Mouse (Mus musculus): ENCODE results near the gene Epb42. TPM values are rescaled to one million over a fixed set of nuclear protein-coding genes. Genes with fewer than 3 reads are reported as not detected.
"Not testable (repeated sequence)": the region's sequence is repeated elsewhere in the genome, so short reads cannot be mapped to it uniquely, and the experiment has no call there.

Gene Epb42
- polyA plus RNA-seq, 1 experiment = 0.13 TPM

DNA sequence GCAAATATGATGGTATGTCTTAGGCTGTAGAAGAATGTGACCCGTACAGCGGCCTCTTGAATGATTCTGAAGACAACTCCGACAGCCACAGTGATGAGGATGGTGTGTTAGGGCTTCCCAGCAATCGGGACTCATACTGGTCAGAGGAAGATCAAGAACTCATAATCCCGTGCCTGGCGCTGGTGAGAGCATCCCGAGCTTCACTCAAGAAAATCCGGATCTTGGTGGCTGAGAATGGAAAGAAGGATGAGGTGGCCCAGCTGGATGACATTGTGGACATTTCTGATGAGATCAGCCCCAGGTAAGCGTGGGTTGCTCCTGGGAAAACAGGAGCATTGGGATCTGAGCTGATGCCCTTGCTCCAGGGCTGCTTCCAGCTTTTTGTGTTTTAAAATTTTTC is 24.2 kb downstream of the Epb42 start:
- no peak overlapping the region for H3K4me3 ChIP-seq (replicated peaks; ENCODE audit: extremely low read depth, low read depth, low read length)
- peaks cover 5% of the 10 kb centered on the region for H3K4me1 ChIP-seq (ENCODE audit: control insufficient read depth, insufficient read depth, low read length)
- TF ChIP-seq POLR2A (IDR thresholded peaks at IDR 0.05; ENCODE audit: borderline replicate concordance, extremely low read depth, low read depth, low read length) = no peak
- no peak for DNase-seq
- 90% methylated on average over 9 of the region's 9 CpGs for WGBS

DNA sequence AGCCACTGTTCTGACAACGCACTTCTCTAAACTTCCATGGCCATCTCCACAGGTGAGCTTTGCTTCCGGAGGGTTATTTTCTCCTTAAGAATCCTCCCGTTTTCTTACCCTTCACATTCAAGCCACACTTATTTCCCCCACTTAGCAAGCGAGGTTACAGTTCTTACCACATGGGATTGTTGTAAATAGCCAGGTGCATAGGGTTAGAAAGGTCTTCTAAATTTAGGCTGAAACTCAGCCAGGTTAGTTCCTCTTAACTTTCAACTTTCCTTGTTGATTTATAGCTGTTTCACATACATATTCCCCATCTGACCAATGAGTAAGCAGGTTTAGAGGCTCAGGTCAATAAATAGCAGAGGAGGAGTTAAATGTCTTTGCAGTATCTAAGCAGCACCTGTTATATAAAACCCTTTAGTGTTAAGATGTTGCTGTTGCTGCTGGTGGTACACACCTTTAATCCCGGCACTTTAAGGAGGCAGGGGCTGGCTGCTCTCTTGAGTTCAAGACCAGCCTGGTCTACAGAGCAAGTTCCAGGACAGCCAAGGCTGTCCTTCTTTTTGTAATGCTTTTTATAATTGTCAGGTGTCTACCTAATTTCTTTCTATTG is 27.7 kb downstream of the Epb42 start:
- Histone ChIP-seq H3K4me1 (ENCODE audit: control insufficient read depth, insufficient read depth, low read length) (peaks cover 5% of the 10 kb centered on the region), H3K4me3 (replicated peaks; ENCODE audit: extremely low read depth, low read depth, low read length) (peak overlapping the region; percentile 90)
- no peak for TF ChIP-seq CTCF (IDR thresholded peaks at IDR 0.05; ENCODE audit: insufficient read depth, low read length)
- no peak for TF ChIP-seq POLR2A (IDR thresholded peaks at IDR 0.05; ENCODE audit: borderline replicate concordance, extremely low read depth, low read depth, low read length)
- DNase-seq = no peak
- WGBS = 18% methylated on average over 5 of the region's 5 CpGs

DNA sequence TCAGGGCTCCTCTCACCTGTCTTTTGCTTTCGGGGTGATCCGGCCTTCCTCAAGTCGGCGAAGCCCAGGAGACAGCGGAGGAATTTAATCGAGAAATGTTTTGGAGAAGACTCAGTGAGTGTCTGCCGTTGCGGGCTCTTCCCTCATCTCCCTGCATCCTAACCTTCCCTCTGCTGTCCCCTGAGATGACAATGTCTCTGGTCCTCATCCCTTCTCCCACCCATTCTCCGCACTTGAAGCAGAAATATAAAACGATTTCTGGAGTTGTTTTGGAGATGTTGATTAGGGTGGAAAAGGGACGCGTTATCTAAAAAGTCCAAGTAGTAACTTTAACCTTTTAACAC is 28.2 kb downstream of the Epb42 start:
- TF ChIP-seq CTCF (IDR thresholded peaks at IDR 0.05; ENCODE audit: insufficient read depth, low read length) = no peak
- TF ChIP-seq POLR2A (IDR thresholded peaks at IDR 0.05; ENCODE audit: borderline replicate concordance, extremely low read depth, low read depth, low read length) = no peak
- Histone ChIP-seq H3K4me1 (ENCODE audit: control insufficient read depth, insufficient read depth, low read length) (peaks cover 5% of the 10 kb centered on the region), H3K4me3 (replicated peaks; ENCODE audit: extremely low read depth, low read depth, low read length) (peak overlapping the region; percentile 90)
- no peak for DNase-seq
- WGBS = 1% methylated on average over 12 of the region's 12 CpGs

DNA sequence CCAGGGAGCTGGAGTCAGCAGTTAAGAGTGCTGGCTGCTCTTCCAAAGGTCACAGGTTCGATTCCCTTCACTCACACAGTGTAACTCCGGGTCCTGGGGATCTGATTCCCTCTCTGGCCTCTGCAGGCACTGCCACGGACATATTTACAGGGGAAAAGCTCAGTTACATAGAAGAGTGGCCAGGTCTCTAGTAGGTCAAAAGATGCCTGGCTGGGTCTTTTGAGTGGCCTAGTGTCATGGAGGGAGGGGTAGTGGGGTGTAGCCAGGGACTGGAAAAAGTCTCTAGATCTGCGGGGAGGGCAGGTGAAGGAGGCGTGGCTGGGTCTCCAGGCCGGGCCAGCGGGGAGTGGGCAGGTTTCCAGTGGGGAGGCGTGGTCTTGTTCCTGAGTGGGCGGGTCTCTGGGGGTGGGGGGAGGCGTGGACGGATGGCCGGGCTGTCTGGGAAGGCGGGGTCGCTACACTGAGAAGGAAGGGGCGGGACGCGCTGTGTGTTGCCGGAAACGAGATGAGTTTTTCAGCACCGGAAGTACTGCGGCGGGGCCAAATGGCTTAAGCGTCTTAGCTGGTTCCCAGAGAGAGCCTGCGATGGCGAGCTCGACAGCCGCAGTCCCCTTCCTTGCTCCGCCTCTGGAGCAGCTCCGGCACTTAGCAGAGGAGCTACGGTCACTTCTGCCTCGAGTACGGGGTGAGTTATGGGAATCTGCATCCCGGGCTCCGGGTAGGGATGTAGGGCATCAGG is 28.8 kb downstream of the Epb42 start, which contains the start of gene Ccndbp1:
Gene Ccndbp1 (plus strand): TSS at position 479 of the 739 bp plus-strand sequence.
- peak; percentile 76 for TF ChIP-seq POLR2A (IDR thresholded peaks at IDR 0.05; ENCODE audit: borderline replicate concordance, extremely low read depth, low read depth, low read length)
- no peak for TF ChIP-seq CTCF (IDR thresholded peaks at IDR 0.05; ENCODE audit: insufficient read depth, low read length)
- DNase-seq = peak; percentile 87
- WGBS = 2% methylated on average over 34 of the region's 34 CpGs

DNA sequence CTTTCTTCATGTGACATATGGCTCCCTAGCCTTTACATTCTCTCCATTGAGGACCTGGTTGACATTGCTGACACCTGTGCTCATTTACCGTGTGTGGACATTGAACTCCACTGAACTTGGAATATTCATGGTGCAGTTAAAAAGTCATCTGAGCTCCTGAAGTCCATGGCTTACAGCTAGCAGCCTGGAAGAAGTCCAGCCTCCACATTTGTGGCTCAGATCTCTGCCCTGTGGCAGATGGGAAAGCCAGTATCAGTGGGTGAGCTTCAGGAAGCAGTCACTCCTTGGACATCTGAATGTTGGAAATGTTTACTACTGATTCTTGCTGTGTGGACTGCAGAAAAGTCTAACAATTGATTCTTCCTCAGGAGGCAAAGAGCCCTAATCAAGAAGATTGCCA is 29.9 kb downstream of the Epb42 start:
- no peak for DNase-seq

More for the DNA sequence above, 28.8 kb downstream of the Epb42 start, which contains the start of gene Ccndbp1:
- Histone ChIP-seq H3K4me3 (replicated peaks; ENCODE audit: extremely low read depth, low read depth, low read length) (peak within 1 kb of the TSS; percentile 90), H3K4me1 (ENCODE audit: control insufficient read depth, insufficient read depth, low read length) (peaks cover 5% of the 10 kb centered on the region)

DNA sequence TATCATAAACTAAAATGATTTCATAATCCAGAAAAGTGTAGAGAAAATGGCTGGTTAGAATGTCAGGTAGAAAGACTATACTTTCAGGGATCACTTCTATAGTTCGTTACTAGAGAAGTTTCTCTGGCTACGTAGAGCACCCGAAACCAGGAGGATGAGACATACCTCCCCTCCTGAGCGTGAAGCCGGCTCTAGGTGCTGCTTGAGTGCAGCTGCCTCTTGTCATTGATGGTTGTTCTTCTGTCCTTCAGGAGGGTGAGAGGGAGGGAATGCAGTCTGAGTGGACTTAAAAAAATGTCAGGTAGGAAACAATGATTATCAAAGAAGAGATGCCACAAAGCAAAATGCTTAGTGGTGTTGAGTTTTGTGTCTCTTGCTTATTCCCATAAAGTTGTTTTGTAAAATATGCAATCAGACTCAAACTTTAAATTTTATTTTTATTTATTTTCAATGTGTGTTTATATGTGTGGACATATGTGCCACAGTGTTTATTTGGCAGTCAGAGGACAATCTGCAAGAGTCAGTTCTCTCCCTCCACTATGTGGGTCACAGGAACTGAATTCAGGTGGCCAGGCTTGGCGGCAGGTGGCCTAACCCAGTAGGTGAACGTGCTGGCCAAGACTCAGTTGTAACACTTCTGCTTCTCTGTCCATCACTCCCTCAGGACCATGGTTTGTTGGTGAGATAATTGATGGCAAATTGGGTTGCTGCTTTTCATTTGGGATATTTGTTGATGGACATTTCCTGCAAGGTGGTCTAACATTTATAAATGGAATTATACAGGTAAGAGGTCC is 32.7 kb downstream of the Epb42 start:
- TF ChIP-seq POLR2A (IDR thresholded peaks at IDR 0.05; ENCODE audit: borderline replicate concordance, extremely low read depth, low read depth, low read length) (no peak), CTCF (IDR thresholded peaks at IDR 0.05; ENCODE audit: insufficient read depth, low read length) (no peak)
- no peak for DNase-seq
- no peak overlapping the region for H3K4me3 ChIP-seq (replicated peaks; ENCODE audit: extremely low read depth, low read depth, low read length)
- H3K4me1 ChIP-seq (ENCODE audit: control insufficient read depth, insufficient read depth, low read length) = peaks cover 5% of the 10 kb centered on the region
- 81% methylated on average over 7 of the region's 7 CpGs for WGBS

More for the DNA sequence above, 29.9 kb downstream of the Epb42 start:
- 88% methylated on average over 1 of the region's 1 CpGs for WGBS
- H3K4me1 ChIP-seq (ENCODE audit: control insufficient read depth, insufficient read depth, low read length) = peaks cover 5% of the 10 kb centered on the region
- H3K4me3 ChIP-seq (replicated peaks; ENCODE audit: extremely low read depth, low read depth, low read length) = no peak overlapping the region
- no peak for TF ChIP-seq CTCF (IDR thresholded peaks at IDR 0.05; ENCODE audit: insufficient read depth, low read length)
- no peak for TF ChIP-seq POLR2A (IDR thresholded peaks at IDR 0.05; ENCODE audit: borderline replicate concordance, extremely low read depth, low read depth, low read length)

DNA sequence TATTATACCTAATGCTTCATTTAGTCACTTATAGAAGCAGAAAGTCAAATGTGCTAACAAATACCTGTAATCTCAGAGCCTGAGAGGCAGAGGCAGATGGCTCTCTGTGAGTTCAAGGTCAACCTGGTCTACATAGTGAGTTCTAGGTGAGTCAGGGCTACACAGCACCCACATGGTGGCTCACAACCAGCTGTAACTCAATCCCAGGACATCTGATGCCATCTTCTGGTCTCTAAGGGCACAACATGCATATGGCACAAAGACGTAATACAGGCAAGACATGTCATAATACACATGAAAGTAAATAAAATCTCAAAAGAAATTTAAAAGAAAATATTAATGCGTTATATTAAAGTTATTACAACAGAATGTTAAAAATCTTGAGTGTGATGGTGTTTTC is 33.3 kb downstream of the Epb42 start:
- WGBS = 78% methylated on average over 2 of the region's 2 CpGs
- H3K4me1 ChIP-seq (ENCODE audit: control insufficient read depth, insufficient read depth, low read length) = no peaks in the 10 kb centered on the region
- no peak for DNase-seq
- TF ChIP-seq CTCF (IDR thresholded peaks at IDR 0.05; ENCODE audit: insufficient read depth, low read length) (0 out of 2 replicates have a peak, but pooled peaks have one; percentile 14), POLR2A (IDR thresholded peaks at IDR 0.05; ENCODE audit: borderline replicate concordance, extremely low read depth, low read depth, low read length) (no peak)
- no peak overlapping the region for H3K4me3 ChIP-seq (replicated peaks; ENCODE audit: extremely low read depth, low read depth, low read length)

DNA sequence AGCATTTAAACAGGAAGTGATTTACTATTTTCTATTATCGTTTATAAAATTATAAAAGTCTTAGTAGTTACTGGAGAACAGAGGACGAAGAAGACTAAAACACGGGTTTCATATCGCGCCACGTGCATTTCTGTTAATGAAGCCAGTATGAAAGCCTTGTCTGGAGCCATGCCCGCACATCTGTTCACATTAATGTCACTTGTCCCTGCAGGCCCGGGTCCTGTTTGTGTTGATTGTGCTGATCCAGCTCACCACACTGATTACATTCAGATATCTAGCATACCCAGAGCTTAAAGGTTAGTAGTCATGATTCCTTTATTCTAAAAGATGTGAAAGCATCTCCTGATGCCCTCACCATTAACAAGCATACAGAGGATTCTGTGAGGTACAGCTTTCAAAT is 38.0 kb downstream of the Epb42 start:
- 80% methylated on average over 8 of the region's 8 CpGs for WGBS
- no peak overlapping the region for H3K4me3 ChIP-seq (replicated peaks; ENCODE audit: extremely low read depth, low read depth, low read length)
- no peak for TF ChIP-seq POLR2A (IDR thresholded peaks at IDR 0.05; ENCODE audit: borderline replicate concordance, extremely low read depth, low read depth, low read length)
- no peak for TF ChIP-seq CTCF (IDR thresholded peaks at IDR 0.05; ENCODE audit: insufficient read depth, low read length)
- H3K4me1 ChIP-seq (ENCODE audit: control insufficient read depth, insufficient read depth, low read length) = no peaks in the 10 kb centered on the region
- DNase-seq = no peak

DNA sequence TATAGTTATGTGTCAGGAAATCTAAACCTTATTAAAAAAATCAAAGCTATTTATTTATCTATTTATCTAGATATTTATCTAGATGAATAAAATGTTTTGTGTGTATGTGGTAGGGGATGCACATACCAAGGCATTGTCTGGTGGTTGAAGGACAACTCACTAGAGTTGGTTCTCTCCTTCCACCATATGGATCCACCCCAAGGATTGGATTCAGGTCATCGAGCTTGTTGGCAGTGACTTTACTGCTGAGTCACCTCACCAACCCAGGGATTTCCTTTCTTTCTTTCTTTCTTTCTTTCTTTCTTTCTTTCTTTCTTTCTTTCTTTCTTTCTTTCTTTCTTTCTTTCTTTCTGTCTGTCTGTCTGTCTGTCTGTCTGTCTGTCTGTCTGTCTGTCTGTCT is 40.3 kb downstream of the Epb42 start:
- H3K4me3 ChIP-seq (replicated peaks; ENCODE audit: extremely low read depth, low read depth, low read length); DNase-seq; H3K4me1 ChIP-seq (ENCODE audit: control insufficient read depth, insufficient read depth, low read length): not testable (repeated sequence)
- WGBS = 44% methylated on average over 1 of the region's 1 CpGs
